Mouse (Mus musculus) leukemia stem cell, adult 10-12 weeks (primary cell): ENCODE measurements around the gene Gpr35. TPM values are rescaled to one million over a fixed set of nuclear protein-coding genes. Genes with fewer than 3 reads are reported as not detected.

Experiments
- polyA plus RNA-seq: library from polyadenylated mRNA; stranded (reverse); fragments of >175 nt; gene quantifications from 2 replicates; pipeline ENCODE4 v1.2.3, GENCODE M21; 2012; ENCODE audit warnings: low replicate concordance

The Gpr35 gene
- polyA plus RNA-seq: 1.0 and 2.8 TPM in 2 replicates

DNA sequence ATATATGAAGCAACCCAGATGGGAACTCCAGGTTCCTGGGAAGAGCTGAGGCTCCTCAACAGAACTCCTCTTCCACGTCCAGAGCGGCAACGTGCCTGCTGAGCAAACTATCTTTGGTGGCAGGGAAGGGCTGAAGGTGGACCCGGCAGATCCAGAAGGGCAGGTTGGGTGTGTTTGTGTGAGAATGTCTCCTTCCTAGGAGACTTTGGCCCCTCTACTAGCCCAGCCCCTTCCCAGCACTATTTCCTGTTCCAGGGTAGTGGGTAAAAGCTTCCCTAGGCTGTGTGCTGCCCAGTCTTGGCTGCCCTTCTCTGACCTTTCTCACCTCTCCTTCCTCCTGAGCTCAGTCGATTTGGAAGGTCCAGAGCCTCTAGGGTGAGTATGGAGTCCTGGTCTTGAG lies at the start of gene Gpr35:
Gene Gpr35, plus strand, starts transcription at position 259 of the 400 bp plus-strand sequence.

DNA sequence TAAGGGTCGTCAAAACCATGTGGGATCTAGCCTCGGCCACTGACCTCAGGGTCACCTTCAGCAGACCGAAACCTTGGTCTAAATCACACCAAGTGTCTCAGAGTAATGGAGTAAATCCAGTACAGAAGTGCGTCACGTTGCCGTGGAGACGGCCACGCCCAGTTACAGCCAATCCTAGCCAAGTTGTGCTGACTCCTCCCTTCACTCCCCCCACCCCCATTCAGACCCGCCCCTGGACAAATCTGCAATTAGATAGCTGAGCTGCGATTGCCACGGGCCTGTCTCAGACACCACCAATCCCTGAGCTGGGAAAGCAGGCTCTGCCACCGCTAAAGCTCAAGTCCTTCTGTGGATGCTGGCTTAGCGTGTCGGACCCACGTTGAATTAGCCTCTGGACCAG lies 47.9 kb upstream of the Gpr35 start, which contains the start of gene Ankmy1:
Gene Ankmy1, minus strand, starts transcription at position 121 of the 400 bp plus-strand sequence.

DNA sequence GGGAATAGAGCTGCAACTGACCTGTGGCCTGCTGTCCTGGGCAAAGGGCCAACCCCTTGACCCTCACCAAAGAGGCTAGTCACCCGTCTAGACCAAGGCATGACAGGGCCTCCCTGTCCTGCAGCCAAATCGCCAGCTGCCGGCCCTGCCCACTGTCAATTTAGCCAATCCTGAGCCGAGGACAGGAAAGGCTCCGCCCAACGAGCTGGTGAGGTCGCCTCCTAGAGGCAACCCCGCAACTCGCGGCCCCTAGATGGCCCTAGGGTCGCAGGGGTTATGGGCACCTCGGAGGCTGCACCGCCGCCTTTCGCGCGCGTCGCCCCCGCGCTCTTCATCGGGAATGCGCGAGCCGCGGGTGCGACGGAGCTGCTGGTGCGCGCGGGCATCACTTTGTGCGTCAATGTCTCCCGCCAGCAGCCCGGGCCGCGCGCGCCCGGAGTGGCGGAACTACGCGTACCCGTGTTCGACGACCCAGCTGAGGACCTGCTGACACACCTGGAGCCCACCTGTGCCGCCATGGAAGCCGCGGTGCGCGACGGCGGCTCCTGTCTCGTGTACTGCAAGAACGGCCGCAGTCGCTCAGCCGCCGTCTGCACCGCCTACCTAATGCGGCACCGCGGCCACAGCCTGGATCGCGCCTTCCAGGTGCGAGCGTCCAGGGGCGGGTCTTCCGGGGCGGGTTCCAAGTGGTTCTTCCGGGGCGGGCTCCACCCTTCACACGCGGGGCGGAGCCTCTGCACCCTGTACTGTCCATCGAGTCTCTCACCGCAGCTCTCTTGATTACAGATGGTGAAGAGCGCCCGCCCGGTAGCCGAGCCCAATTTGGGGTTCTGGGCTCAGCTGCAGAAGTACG lies 43.7 kb upstream of the Gpr35 start, which contains the start of gene Dusp28:
Gene Dusp28, plus strand, starts transcription at position 203 of the 853 bp plus-strand sequence.

GRCm38 (mm10) chr1:92910239-92910885 lies 40.3 kb upstream of the Gpr35 start, which contains the start of gene Rnpepl1:
Gene Rnpepl1 (plus strand): TSS chr1:92910783.

DNA sequence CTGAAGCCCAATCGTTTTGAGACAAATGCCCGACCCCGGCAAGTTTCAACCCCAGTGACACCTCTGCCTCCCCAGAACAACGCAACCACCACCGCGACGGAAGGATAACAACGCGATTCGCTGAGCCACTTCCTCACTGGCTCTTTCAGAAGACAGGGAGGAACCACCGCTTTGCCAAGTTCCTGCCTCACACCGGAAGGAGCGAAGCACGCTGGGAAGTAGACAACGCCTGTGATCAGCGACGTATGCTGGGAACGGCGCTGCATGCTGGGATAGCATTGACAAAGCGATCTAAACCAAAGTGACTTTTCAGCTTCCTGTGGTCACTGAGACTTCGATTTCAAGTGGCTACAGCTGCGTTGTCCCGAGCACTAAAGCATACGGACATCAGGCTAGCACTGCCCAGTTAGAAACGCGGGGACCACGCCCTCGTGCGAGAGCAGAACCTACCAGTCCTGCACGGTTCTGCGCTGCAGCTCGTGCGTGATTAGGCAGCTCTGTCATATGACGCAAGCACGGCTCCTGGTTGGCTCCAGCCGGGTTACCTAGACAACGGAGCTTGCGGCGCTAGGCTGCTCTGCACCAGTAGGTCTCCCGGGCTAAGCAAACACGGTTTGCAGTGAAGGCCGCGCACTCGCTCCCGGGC lies 16.4 kb upstream of the Gpr35 start, which contains the start of gene Capn10:
Gene Capn10, plus strand, starts transcription at position 195 of the 646 bp plus-strand sequence.

GRCm38 (mm10) chr1:93006061-93006460 lies 55.4 kb downstream of the Gpr35 start, which contains the start of gene Aqp12:
Gene Aqp12 (plus strand): TSS chr1:93006334.

Other genes starting within 250 kb of the Gpr35 start
- gene Gpc1, start 119.2 kb upstream of the Gpr35 start, polyA plus RNA-seq: 3.7 and 4.1 TPM in 2 replicates
- gene Ankmy1, start 48.0 kb upstream of the Gpr35 start, polyA plus RNA-seq: 0.07 TPM in 1 of 2 replicates, not detected in the other
- gene Dusp28, start 43.9 kb upstream of the Gpr35 start, polyA plus RNA-seq: 6.7 and 13.6 TPM in 2 replicates
- 177 and 193 TPM in 2 replicates for gene Rnpepl1, start 40.1 kb upstream of the Gpr35 start, polyA plus RNA-seq
- gene Capn10, start 16.5 kb upstream of the Gpr35 start, polyA plus RNA-seq: 20.1 and 32.2 TPM in 2 replicates
- 0.16 TPM in 1 of 2 replicates, not detected in the other for gene Aqp12, start 55.5 kb downstream of the Gpr35 start, polyA plus RNA-seq
- 0.28 and 0.50 TPM in 2 replicates for gene Kif1a, start 151.1 kb downstream of the Gpr35 start, polyA plus RNA-seq
- gene Agxt, start 184.4 kb downstream of the Gpr35 start, polyA plus RNA-seq: not detected in 2 replicates
- 0.07 TPM in 1 of 2 replicates, not detected in the other for gene 2310007B03Rik, start 210.1 kb downstream of the Gpr35 start, polyA plus RNA-seq
- not detected in 2 replicates for gene Crocc2, start 217.9 kb downstream of the Gpr35 start, polyA plus RNA-seq